Mouse (Mus musculus): ENCODE results near the gene Lrrc4c. TPM values are rescaled to one million over a fixed set of nuclear protein-coding genes. Genes with fewer than 3 reads are reported as not detected.
A peak's percentile ranks its signal among the peaks of the same experiment; 100 is the strongest.

Lrrc4c gene
- polyA plus RNA-seq, 1 experiment from 2014 or later, result 40.0 TPM

GRCm38 (mm10) chr2:96585665-96586064, 267.7 kb downstream of the Lrrc4c start:
- Histone ChIP-seq H3K9ac (replicated peaks; ENCODE audit: low read depth, low read length) (no peak overlapping the region), H3K4me2 (ENCODE audit: low read depth, low read length) (no peak overlapping the region)
- ATAC-seq (ENCODE audit: low read depth), result peak; percentile 87; the same call in 1 of the 2 replicates

DNA sequence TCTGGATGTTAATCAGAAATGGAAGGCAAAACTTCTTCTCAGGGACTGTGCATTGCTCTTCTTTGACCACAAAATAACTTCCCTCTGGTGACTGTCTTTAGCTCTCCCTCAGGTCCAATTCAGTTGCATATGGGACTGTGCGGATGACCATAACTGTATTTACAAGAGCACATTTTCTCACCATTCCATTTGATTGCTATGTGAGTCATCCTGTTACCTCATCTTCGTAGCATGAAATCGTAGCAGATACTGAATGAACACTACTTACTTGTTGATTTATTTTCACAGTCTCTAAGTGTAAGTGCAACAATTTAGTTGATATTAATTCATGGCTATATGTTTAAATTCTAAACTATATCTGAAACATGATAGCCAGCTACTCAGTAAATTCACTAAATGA, 286.8 kb downstream of the Lrrc4c start:
- Histone ChIP-seq H3K27ac (ENCODE audit: low read depth, low read length) (no peak overlapping the region), H3K9me3 (ENCODE audit: control insufficient read depth, low read length) (no peaks in the 10 kb centered on the region), H3K4me3 (ENCODE audit: low read depth, low read length) (no peak overlapping the region), H3K9ac (replicated peaks; ENCODE audit: low read depth, low read length) (no peak overlapping the region), H3K4me2 (ENCODE audit: low read depth, low read length) (no peak overlapping the region), H3K36me3 (ENCODE audit: control insufficient read depth, insufficient read depth, low read length) (no peaks in the 10 kb centered on the region), H3K4me1 (ENCODE audit: control insufficient read depth, insufficient read depth, low read length) (no peaks in the 10 kb centered on the region), H3K27me3 (ENCODE audit: control insufficient read depth, insufficient read depth, low read length) (no peaks in the 10 kb centered on the region)
- no peak for ATAC-seq (ENCODE audit: low read depth)
- 86% methylated on average over 3 of the region's 3 CpGs for WGBS

More at GRCm38 (mm10) chr2:96585665-96586064, 267.7 kb downstream of the Lrrc4c start:
- Histone ChIP-seq H3K36me3 (ENCODE audit: control insufficient read depth, insufficient read depth, low read length) (no peaks in the 10 kb centered on the region), H3K27ac (ENCODE audit: low read depth, low read length) (no peak overlapping the region), H3K9me3 (ENCODE audit: control insufficient read depth, low read length) (no peaks in the 10 kb centered on the region), H3K27me3 (ENCODE audit: control insufficient read depth, insufficient read depth, low read length) (no peaks in the 10 kb centered on the region), H3K4me3 (ENCODE audit: low read depth, low read length) (no peak overlapping the region), H3K4me1 (ENCODE audit: control insufficient read depth, insufficient read depth, low read length) (no peaks in the 10 kb centered on the region)
- WGBS, result 7% methylated on average over 4 of the region's 4 CpGs

- no peaks in the 10 kb centered on the region for H3K27me3 ChIP-seq (ENCODE audit: control insufficient read depth, insufficient read depth, low read length)
- H3K4me2 ChIP-seq (ENCODE audit: low read depth, low read length), result no peak overlapping the region
- ATAC-seq (ENCODE audit: low read depth), result no peak
- H3K4me1 ChIP-seq (ENCODE audit: control insufficient read depth, insufficient read depth, low read length), result no peaks in the 10 kb centered on the region
- H3K9ac ChIP-seq (replicated peaks; ENCODE audit: low read depth, low read length), result no peak overlapping the region
- whole genome bisulfite sequencing, result 79% methylated on average over 1 of the region's 1 CpGs
- no peaks in the 10 kb centered on the region for H3K9me3 ChIP-seq (ENCODE audit: control insufficient read depth, low read length)
- H3K36me3 ChIP-seq (ENCODE audit: control insufficient read depth, insufficient read depth, low read length), result no peaks in the 10 kb centered on the region
- H3K27ac ChIP-seq (ENCODE audit: low read depth, low read length), result no peak overlapping the region
- H3K4me3 ChIP-seq (ENCODE audit: low read depth, low read length), result no peak overlapping the region
Observed at GRCm38 (mm10) chr2:96614121-96614520, 296.2 kb downstream of the Lrrc4c start.

DNA sequence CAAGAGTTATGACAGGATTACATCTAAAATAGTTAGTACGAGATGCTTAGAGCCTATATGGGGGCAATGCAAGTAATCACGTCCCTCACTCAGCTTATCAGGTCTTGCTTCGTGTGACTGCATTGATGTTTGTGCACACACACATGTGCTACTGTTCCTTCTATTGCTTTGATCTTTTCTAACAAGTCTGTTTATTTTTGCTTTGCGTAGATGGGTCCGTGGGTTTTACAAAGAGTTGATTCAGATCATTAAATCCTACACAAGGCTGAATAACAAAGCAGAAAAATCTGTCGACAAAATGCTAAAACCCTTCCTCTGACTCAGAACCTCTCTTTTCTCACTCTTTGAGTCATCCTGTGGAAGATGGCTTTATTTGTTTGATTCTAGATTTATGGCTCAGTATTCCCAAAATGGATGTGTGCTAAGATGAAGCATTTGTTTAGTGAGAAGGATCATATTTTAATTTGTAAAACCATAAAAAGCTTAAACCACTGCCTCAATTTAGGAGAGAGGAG, 300.8 kb downstream of the Lrrc4c start:
- Histone ChIP-seq H3K9ac (replicated peaks; ENCODE audit: low read depth, low read length) (no peak overlapping the region), H3K4me2 (ENCODE audit: low read depth, low read length) (no peak overlapping the region), H3K4me1 (ENCODE audit: control insufficient read depth, insufficient read depth, low read length) (no peaks in the 10 kb centered on the region), H3K36me3 (ENCODE audit: control insufficient read depth, insufficient read depth, low read length) (no peaks in the 10 kb centered on the region), H3K9me3 (ENCODE audit: control insufficient read depth, low read length) (no peaks in the 10 kb centered on the region), H3K27ac (ENCODE audit: low read depth, low read length) (no peak overlapping the region), H3K27me3 (ENCODE audit: control insufficient read depth, insufficient read depth, low read length) (no peaks in the 10 kb centered on the region), H3K4me3 (ENCODE audit: low read depth, low read length) (no peak overlapping the region)
- ATAC-seq (ENCODE audit: low read depth), result no peak
- 72% methylated on average over 6 of the region's 6 CpGs for WGBS

GRCm38 (mm10) chr2:96667113-96667512, 349.1 kb downstream of the Lrrc4c start:
- H3K4me1 ChIP-seq (ENCODE audit: control insufficient read depth, insufficient read depth, low read length), result no peaks in the 10 kb centered on the region
- no peaks in the 10 kb centered on the region for H3K36me3 ChIP-seq (ENCODE audit: control insufficient read depth, insufficient read depth, low read length)
- H3K9me3 ChIP-seq (ENCODE audit: control insufficient read depth, low read length), result no peaks in the 10 kb centered on the region
- H3K4me3 ChIP-seq (ENCODE audit: low read depth, low read length), result no peak overlapping the region
- no peaks in the 10 kb centered on the region for H3K27me3 ChIP-seq (ENCODE audit: control insufficient read depth, insufficient read depth, low read length)
- ATAC-seq (ENCODE audit: low read depth), result no peak
- no peak overlapping the region for H3K27ac ChIP-seq (ENCODE audit: low read depth, low read length)
- H3K9ac ChIP-seq (replicated peaks; ENCODE audit: low read depth, low read length), result no peak overlapping the region
- H3K4me2 ChIP-seq (ENCODE audit: low read depth, low read length), result no peak overlapping the region
- 22% methylated on average over 4 of the region's 4 CpGs for WGBS

- H3K4me3 ChIP-seq (ENCODE audit: low read depth, low read length), result no peak overlapping the region
- no peaks in the 10 kb centered on the region for H3K36me3 ChIP-seq (ENCODE audit: control insufficient read depth, insufficient read depth, low read length)
- no peaks in the 10 kb centered on the region for H3K4me1 ChIP-seq (ENCODE audit: control insufficient read depth, insufficient read depth, low read length)
- no peaks in the 10 kb centered on the region for H3K9me3 ChIP-seq (ENCODE audit: control insufficient read depth, low read length)
- no peak overlapping the region for H3K9ac ChIP-seq (replicated peaks; ENCODE audit: low read depth, low read length)
- H3K4me2 ChIP-seq (ENCODE audit: low read depth, low read length), result no peak overlapping the region
- WGBS, result 72% methylated on average over 4 of the region's 4 CpGs
- H3K27me3 ChIP-seq (ENCODE audit: control insufficient read depth, insufficient read depth, low read length), result no peaks in the 10 kb centered on the region
- no peak for ATAC-seq (ENCODE audit: low read depth)
- H3K27ac ChIP-seq (ENCODE audit: low read depth, low read length), result no peak overlapping the region
Observed at GRCm38 (mm10) chr2:96681806-96682205, 363.8 kb downstream of the Lrrc4c start.

DNA sequence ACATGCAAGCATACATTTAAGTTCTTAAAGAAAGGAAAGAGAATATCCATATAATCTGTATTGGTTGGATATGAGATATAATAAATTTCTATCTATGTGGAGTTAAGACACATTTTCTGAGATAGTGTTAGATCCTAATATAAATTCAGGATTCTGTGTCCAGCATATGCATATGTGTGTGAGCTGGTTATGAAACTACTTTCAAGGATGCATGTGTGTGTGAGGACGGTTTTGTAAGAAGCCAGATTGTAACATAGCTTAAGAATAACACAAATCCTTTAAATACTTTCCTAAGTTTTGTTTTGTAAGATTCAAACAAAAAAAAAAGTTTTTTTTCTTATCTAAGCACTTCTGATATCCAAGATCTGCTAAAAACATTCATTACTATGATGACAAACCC, 367.4 kb downstream of the Lrrc4c start:
- WGBS, result 83% methylated on average over 1 of the region's 1 CpGs
- Histone ChIP-seq H3K9me3 (ENCODE audit: control insufficient read depth, low read length) (no peaks in the 10 kb centered on the region), H3K4me3 (ENCODE audit: low read depth, low read length) (no peak overlapping the region), H3K4me2 (ENCODE audit: low read depth, low read length) (no peak overlapping the region), H3K9ac (replicated peaks; ENCODE audit: low read depth, low read length) (no peak overlapping the region), H3K4me1 (ENCODE audit: control insufficient read depth, insufficient read depth, low read length) (no peaks in the 10 kb centered on the region), H3K36me3 (ENCODE audit: control insufficient read depth, insufficient read depth, low read length) (no peaks in the 10 kb centered on the region), H3K27me3 (ENCODE audit: control insufficient read depth, insufficient read depth, low read length) (no peaks in the 10 kb centered on the region), H3K27ac (ENCODE audit: low read depth, low read length) (no peak overlapping the region)
- ATAC-seq (ENCODE audit: low read depth), result no peak

- Histone ChIP-seq H3K36me3 (ENCODE audit: control insufficient read depth, insufficient read depth, low read length) (no peaks in the 10 kb centered on the region), H3K4me1 (ENCODE audit: control insufficient read depth, insufficient read depth, low read length) (no peaks in the 10 kb centered on the region), H3K9ac (replicated peaks; ENCODE audit: low read depth, low read length) (no peak overlapping the region), H3K4me3 (ENCODE audit: low read depth, low read length) (no peak overlapping the region), H3K27me3 (ENCODE audit: control insufficient read depth, insufficient read depth, low read length) (no peaks in the 10 kb centered on the region), H3K4me2 (ENCODE audit: low read depth, low read length) (no peak overlapping the region), H3K27ac (ENCODE audit: low read depth, low read length) (no peak overlapping the region), H3K9me3 (ENCODE audit: control insufficient read depth, low read length) (no peaks in the 10 kb centered on the region)
- ATAC-seq (ENCODE audit: low read depth), result no peak
- WGBS, result 18% methylated on average over 3 of the region's 3 CpGs
Observed at GRCm38 (mm10) chr2:96705004-96705403, 387.0 kb downstream of the Lrrc4c start.

- Histone ChIP-seq H3K4me1 (ENCODE audit: control insufficient read depth, insufficient read depth, low read length) (no peaks in the 10 kb centered on the region), H3K9me3 (ENCODE audit: control insufficient read depth, low read length) (no peaks in the 10 kb centered on the region), H3K36me3 (ENCODE audit: control insufficient read depth, insufficient read depth, low read length) (no peaks in the 10 kb centered on the region), H3K9ac (replicated peaks; ENCODE audit: low read depth, low read length) (no peak overlapping the region), H3K27ac (ENCODE audit: low read depth, low read length) (no peak overlapping the region), H3K4me2 (ENCODE audit: low read depth, low read length) (no peak overlapping the region), H3K4me3 (ENCODE audit: low read depth, low read length) (no peak overlapping the region), H3K27me3 (ENCODE audit: control insufficient read depth, insufficient read depth, low read length) (no peaks in the 10 kb centered on the region)
- WGBS, result 72% methylated on average over 4 of the region's 4 CpGs
- ATAC-seq (ENCODE audit: low read depth), result no peak
Observed at GRCm38 (mm10) chr2:96707772-96708350, 389.9 kb downstream of the Lrrc4c start.
